Mouse (Mus musculus) G1E-ER4 (cell line): ENCODE measurements around the gene Olfr459. TPM values are rescaled to one million over a fixed set of nuclear protein-coding genes. Genes with fewer than 3 reads are reported as not detected.

ENCODE experiments used
- GATA1 ChIP-seq: IDR thresholded peaks from one replicate; pipeline ENCODE4 v1.8.0; 2012; ENCODE audit warnings: low read length, inconsistent platforms
- polyA plus RNA-seq: library from polyadenylated mRNA; stranded (reverse); fragments of >175 nt; gene quantifications from 2 replicates; pipeline ENCODE4 v1.2.3, GENCODE M21; 2012

The Olfr459 gene
- polyA plus RNA-seq, 1 experiment, result not detected

DNA sequence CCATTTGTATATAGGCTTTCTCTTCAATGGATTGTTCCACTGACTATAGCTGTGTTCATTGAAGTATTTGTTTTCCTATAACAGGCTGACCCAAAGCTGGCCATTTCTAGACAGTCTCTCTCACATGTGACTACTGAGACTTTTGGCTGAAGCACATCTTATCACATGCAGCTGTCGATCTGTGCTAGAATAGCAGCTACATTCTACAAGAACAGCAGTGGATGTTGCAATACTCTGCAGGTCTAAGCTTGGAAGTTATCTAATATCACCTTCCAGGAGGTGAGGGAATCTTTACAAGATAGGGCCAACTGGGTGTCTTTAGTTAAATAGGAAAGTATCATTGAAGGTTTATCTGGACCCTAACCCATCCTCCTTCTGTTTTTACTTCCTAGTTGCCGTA is 53.5 kb downstream of the Olfr459 start:
- no peak for TF ChIP-seq GATA1

Other genes starting within 250 kb of the Olfr459 start
- 0.25 and 0.48 TPM in 2 replicates for gene Ephb6, start 169.7 kb downstream of the Olfr459 start, polyA plus RNA-seq
- not detected in 2 replicates for gene Trpv6, start 138.8 kb downstream of the Olfr459 start, polyA plus RNA-seq
- not detected in 2 replicates for gene Trpv5, start 94.4 kb downstream of the Olfr459 start, polyA plus RNA-seq
- gene Llcfc1, start 90.7 kb downstream of the Olfr459 start, polyA plus RNA-seq, result not detected in 2 replicates
- gene Kel, start 70.8 kb downstream of the Olfr459 start, polyA plus RNA-seq, result 1.0 and 1.3 TPM in 2 replicates
- not detected in 2 replicates for gene Pip, start 72.4 kb upstream of the Olfr459 start, polyA plus RNA-seq
- gene Sval2, start 77.8 kb upstream of the Olfr459 start, polyA plus RNA-seq, result not detected in 2 replicates
- gene Sval1, start 176.5 kb upstream of the Olfr459 start, polyA plus RNA-seq, result not detected in 2 replicates
- not detected in 2 replicates for gene Sval3, start 193.0 kb upstream of the Olfr459 start, polyA plus RNA-seq